Mouse (Mus musculus) liver, embryonic 14.5 days (tissue): Measurements from ENCODE around the gene Tchp.

Source experiments
- CTCF ChIP-seq: IDR thresholded peaks from 2 replicates; pipeline ENCODE4 v1.5.1; 2016; ENCODE audit warnings: antibody characterized with exemption, low read depth, control low read depth
- EP300 ChIP-seq: IDR thresholded peaks from 2 replicates; pipeline ENCODE4 v1.6.1; 2016; ENCODE audit warnings: antibody characterized with exemption, low read depth

DNA sequence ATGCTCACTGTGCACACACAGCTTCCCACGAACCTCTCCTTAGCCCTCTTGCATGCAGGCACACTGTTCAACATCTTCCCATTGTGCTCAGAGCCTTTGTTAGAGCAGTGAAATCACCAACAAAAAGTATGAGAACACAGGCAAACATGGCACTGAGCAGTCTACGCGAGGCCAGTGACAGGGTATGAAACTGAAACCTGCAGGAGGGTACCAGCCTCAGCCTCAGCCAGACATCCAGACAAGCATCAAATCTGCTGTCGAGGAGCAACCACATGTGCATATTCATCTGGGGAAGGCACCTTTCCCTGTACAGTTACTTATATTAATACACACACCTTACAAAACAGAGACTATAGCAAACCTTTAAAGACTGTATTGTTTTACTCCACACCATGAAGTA, 39.3 kb downstream of the Tchp start:
- TF ChIP-seq CTCF = no peak
- TF ChIP-seq EP300 = no peak
